Mouse (Mus musculus) liver, postnatal 0 days (tissue): ENCODE data around the gene Rad51b.

Source experiments
- CTCF ChIP-seq: sonication (generic); IDR thresholded peaks from 2 replicates; pipeline ENCODE4 v1.5.1; 2016; ENCODE audit warnings: antibody characterized with exemption, low read depth
- EP300 ChIP-seq: IDR thresholded peaks from 2 replicates; pipeline ENCODE4 v1.6.1; 2016; ENCODE audit warnings: antibody characterized with exemption, low read depth, mild to moderate bottlenecking

- no peak for TF ChIP-seq CTCF
- no peak for TF ChIP-seq EP300
Measured at GRCm38 (mm10) chr12:79588831-79589230, 291.7 kb downstream of the Rad51b start.
